Mouse (Mus musculus): ENCODE measurements around the gene Ciz1.

The Ciz1 gene

GRCm38 (mm10) chr2:32352151-32353006 lies at the start of gene Ciz1:
TSS of gene Ciz1 (plus strand) at chr2:32352327.
- peak; percentile 13 to 19 for DNase-seq

GRCm38 (mm10) chr2:32302952-32303351 lies 49.2 kb upstream of the Ciz1 start:
- DNase-seq = peak in 1 of 2 experiments; percentile 34

- DNase-seq = peak; percentile 32 to 81
Measured at GRCm38 (mm10) chr2:32304145-32304832, 47.8 kb upstream of the Ciz1 start.

- DNase-seq = no peak
Measured at GRCm38 (mm10) chr2:32305668-32306067, 46.5 kb upstream of the Ciz1 start.

GRCm38 (mm10) chr2:32306176-32306575 lies 46.0 kb upstream of the Ciz1 start:
- DNase-seq = no peak

DNA sequence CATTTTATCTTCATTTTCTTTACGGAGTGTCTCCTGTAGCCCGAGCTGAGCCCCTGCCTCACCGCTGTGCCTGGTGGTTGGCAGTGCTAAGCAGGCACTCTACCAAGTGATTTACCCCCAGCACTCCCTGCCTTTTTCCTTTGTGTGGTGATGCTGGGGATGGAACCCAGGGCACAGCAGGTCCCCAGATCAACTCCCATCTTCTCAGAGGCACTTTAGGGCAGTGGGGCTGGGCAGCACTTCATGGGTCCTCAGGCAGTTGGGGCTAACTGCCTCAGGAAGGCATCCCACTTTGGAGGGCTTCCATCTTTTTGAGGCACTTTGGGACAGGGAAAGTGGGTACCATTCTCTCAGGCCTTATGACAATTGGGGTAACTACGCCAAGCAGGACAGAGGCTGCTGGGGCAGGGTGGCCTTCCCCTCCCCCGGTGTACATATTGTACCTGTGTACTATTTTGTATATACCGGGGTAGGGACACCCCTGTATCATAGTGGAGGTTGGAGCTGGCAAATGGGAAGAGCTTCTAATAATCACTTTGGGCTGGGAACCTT lies 44.8 kb upstream of the Ciz1 start:
- no peak for DNase-seq

DNA sequence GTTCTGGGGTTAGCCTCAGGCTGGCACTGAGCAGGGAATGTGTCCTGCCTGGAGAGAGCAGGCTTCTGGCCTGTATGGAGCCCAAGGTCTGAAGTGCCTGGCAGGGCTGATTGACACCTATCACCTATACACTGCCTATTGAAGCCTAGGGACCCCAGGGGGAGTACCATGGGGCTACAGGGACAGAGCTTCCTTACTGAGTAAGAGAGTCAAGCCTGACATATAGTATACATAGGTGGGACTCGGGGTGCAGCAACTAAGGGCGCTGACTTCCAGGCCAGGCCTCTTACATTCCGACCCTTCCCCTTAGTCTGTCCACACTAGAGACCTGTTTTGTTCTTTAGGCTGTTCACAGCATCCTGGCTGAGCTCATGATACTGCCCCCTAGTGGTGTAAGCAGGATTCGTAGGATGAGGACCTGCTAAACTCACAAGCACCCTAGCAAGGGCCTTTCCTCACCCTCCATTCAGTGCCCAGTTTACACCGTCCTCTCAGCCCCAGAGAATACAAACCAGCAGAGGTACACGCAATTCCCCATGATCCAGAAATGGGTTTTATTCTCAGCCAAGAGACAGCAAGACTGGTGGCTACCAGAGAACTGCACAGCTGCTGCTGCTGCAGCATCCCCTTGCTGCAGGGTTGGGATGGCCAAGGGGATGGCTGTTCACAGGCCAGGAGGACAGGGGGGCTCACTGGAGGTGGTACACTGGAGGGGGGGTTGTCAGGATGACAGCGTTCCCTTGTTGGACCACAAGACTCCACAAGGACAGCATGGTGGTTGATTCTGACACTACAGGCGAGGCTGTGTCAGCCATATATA lies 44.0 kb upstream of the Ciz1 start:
- DNase-seq = peak; percentile 52 to 78

- DNase-seq = no peak
Measured at GRCm38 (mm10) chr2:32308870-32309568, 43.1 kb upstream of the Ciz1 start.

GRCm38 (mm10) chr2:32310096-32310845 lies 41.9 kb upstream of the Ciz1 start:
- no peak for DNase-seq

DNA sequence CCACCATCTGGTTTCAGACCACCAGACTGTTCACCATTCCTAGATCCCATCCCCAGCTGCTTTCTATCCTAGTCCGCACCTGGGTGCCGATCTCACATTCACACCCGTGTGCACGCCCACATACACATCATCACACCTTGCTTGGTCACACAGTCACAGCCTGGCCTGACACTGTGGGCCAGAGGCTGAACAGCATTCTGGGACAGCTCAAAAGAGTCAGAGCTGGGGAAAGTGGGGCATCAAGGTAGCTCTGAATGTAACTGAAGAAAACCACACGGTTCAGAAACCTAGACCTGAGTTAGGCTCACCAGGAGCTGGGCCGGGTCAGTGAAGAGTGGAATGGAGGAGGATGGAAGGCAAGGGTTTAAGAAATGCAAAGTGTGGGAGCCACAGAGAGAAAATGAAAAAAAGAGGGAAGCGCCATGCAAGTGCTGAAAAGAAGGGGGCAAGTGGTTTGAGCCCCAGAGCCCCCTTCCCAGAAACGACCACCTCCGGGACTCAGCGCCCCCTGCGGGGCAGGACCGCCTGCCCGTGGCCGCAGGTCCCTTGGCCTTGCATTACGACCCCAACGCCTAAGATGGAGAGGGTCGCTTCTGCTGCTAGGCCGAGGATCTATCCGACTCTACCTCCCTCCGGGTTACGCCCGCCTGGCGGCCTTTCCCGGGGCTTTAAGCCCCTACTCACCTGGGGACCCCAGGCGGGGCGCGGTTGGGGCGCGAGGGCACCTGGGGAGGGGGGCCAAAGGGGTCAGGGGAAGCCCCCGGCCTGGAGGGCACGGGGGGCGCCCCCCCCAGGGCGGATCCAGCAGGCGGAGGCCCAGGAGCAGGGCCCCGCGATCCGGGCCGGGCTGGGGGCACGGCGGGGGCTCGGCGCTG lies 40.4 kb upstream of the Ciz1 start:
- no peak for DNase-seq

DNA sequence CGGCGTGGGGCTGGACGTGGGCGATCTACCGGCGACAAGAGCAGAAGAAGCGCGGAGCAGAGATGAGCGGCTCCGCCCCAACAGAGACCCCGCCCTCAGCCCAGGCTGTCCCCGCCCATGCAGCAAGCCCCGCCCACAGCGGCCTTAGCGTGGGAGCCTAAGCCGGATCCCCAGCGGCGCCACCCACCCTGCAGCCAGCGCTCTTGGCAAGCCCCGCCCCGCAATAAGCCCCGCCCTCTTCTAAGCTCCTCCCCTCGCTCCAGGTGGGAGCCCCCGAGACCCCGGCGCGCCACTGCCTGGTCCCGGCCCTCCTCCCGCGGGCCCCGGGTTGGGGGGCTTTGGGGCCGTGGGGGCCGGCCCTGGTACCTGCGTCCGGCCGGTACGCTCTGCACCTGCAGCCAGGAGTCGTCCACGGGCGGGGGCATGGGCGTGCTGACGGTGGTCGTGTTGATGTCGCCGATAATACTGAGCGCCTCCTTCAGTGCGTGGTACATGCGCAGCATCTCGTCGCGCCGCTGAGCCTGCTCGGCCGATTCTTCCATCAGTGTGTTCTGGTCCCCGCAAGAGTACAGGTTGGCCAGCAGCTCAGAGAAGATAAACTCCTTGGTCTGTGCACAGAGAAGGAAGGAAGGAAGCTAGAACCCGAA lies 39.7 kb upstream of the Ciz1 start:
- DNase-seq = peak; percentile 82 to 95

DNA sequence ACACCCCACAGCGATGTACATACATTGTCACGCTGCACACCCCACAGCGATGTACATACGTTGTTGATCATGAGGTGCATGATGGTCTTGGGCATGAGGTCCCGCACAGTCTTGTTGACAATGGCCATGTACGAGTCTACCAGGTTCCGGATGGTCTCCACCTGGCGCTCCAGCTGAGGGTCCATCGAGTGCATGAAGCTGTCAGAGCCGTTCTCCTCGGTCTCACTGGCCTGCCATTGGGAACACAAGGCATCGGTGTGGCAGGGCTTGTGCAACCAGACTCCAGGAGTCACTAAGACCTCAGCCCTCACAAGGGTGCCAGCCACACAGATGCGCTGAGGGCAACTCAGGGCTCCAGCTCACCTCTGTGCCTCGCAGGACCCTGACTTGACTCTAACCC lies 37.3 kb upstream of the Ciz1 start:
- DNase-seq = no peak

DNA sequence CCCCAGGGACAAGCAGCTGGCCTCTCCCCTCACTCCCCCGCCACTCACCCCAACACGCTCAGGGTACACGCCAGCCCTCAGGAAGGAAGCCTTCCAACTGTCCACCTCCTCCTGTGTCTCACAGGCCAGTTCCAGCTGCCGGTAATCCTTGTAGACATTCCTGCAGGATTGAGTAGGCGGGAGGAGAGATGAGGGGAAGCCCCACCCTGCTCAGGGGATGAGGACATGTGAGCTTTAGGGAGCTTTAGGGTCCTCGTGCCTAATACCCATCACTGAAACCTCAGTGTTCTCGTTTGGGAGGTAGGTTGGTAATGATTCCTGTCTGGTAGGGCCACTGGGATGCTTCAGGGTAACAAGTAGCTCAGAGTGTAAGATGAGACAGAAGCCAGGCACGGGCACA lies 36.4 kb upstream of the Ciz1 start:
- no peak for DNase-seq

GRCm38 (mm10) chr2:32316887-32317656 lies 35.1 kb upstream of the Ciz1 start:
- DNase-seq = no peak

- DNase-seq = peak; percentile 48 to 51
Measured at GRCm38 (mm10) chr2:32317791-32318417, 34.2 kb upstream of the Ciz1 start.

- no peak for DNase-seq
Measured at GRCm38 (mm10) chr2:32318709-32319585, 33.2 kb upstream of the Ciz1 start.

Data from kidney, postnatal 36 days (tissue).